In the genomic region with DNA sequence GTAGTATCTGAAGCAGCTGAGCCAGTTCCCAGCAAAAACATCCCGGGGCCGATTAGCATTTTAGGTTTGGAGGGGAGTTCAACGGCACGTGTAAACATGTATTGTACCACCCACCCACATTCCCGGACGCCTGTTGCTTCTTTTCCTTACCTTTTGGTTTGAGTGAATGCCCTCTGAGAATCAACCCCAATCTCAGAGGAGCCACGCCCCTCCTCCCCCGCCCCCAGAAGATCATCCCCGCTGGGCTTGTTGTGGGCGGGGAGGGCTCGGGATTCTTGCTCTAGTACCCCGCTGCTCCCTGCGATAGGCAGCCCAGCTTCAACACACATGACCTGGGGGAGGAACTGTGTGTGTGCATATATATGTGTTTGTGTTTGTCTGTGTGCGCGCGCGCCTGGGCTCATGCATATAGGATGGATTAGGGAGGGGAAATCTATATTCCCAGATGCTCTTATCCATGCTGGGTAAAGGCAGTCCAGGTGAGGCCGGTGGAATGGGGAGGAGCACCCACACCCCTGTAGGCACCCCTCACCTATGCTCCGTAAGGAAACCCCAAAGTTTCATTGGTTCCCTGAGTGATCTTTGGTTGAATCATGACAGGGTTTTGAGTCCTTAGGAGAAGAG, we compare ENCODE assay signal across 12 mouse cellular contexts. TPM values are rescaled to one million over a fixed set of nuclear protein-coding genes. Genes with fewer than 3 reads are reported as not detected.
DNase-seq lines count a peak whose midpoint lies in the region; ATAC-seq lines count a peak whose summit lies in the region.
"Had no signal": no experiment of that assay in that cellular context is flagged by ENCODE, and none has a peak within 500 bp of the region (broad histone marks: within the 10 kb centered on the region; RNA-seq: fewer than 3 reads in every experiment).

No protein-coding gene starts in this region.

- no peak for DNase-seq in heart, postnatal 14 days
- DNase-seq in thymus, postnatal 4 days = peak; percentile 32
- no peak for DNase-seq in thymus, postnatal 25 days
- no peak for DNase-seq in MN1 (ENCODE audit: low spot score)
- no peak for DNase-seq in cerebellum, adult 18-20 months

- peak overlapping the region; percentile 56 for H3K4me2 ChIP-seq in heart, embryonic 11.5 days
- H3K4me2 ChIP-seq in liver, embryonic 12.5 days = peak overlapping the region; percentile 55

- no peaks in the 10 kb centered on the region for H3K27me3 ChIP-seq in heart, embryonic 11.5 days (ENCODE audit: control insufficient read depth, insufficient read depth, low read length)
- H3K27me3 ChIP-seq in liver, embryonic 12.5 days (replicated peaks) = peaks cover 18% of the 10 kb centered on the region

- peaks cover 10% of the 10 kb centered on the region; the same call in 1 of the 2 replicates for H3K4me1 ChIP-seq in heart, embryonic 11.5 days (ENCODE audit: control insufficient read depth, insufficient read depth, low read length)
- H3K4me1 ChIP-seq in liver, embryonic 12.5 days = peaks cover 58% of the 10 kb centered on the region

- ATAC-seq in heart, embryonic 11.5 days (replicated peaks; ENCODE audit: insufficient number of reproducible peaks, low FRiP score, low TSS enrichment) = no peak
- ATAC-seq in liver, embryonic 12.5 days = no peak
- ATAC-seq in megakaryocyte-erythroid progenitor cell, adult 5-6 weeks (replicated peaks; ENCODE audit: low FRiP score, low TSS enrichment, poor library complexity, severe bottlenecking) = no peak

- WGBS in heart, embryonic 11.5 days (ENCODE audit: insufficient replicate concordance) = 6% methylated on average over 19 of the region's 19 CpGs
- WGBS in liver, embryonic 12.5 days (ENCODE audit: insufficient replicate concordance) = 15% methylated on average over 19 of the region's 19 CpGs

- H3K4me3 ChIP-seq in heart, embryonic 11.5 days (ENCODE audit: low read depth, low read length) = 0 out of 2 replicates have a peak overlapping the region, but pooled peaks have one; percentile 8
- H3K4me3 ChIP-seq in liver, embryonic 12.5 days = peak overlapping the region; percentile 15; the same call in 1 of the 2 replicates

- H3K36me3 ChIP-seq in heart, embryonic 11.5 days (ENCODE audit: control insufficient read depth, insufficient read depth, low read length) = no peaks in the 10 kb centered on the region
- H3K36me3 ChIP-seq in liver, embryonic 12.5 days = no peaks in the 10 kb centered on the region

- no peak overlapping the region for H3K27ac ChIP-seq in heart, embryonic 11.5 days (ENCODE audit: low read depth, low read length)
- 0 out of 2 replicates have a peak overlapping the region, but pooled peaks have one; percentile 14 for H3K27ac ChIP-seq in liver, embryonic 12.5 days
- H3K27ac ChIP-seq: macrophage had no signal

- 0 out of 2 replicates have a peak overlapping the region, but pooled peaks have one; percentile 10 for H3K9ac ChIP-seq in heart, embryonic 11.5 days (ENCODE audit: low read depth, low read length)
- H3K9ac ChIP-seq in liver, embryonic 12.5 days = peak overlapping the region; percentile 41; the same call in 1 of the 2 replicates

- H3K9me3 ChIP-seq in heart, embryonic 11.5 days (replicated peaks; ENCODE audit: control insufficient read depth, low read length) = no peaks in the 10 kb centered on the region
- H3K9me3 ChIP-seq in liver, embryonic 12.5 days (replicated peaks) = no peaks in the 10 kb centered on the region

- intact Hi-C loops in heart, postnatal 14 days (cut with DNase I) = loop anchor here (2.0 to 5.0 kb wide), 2 partner anchors 94 to 182 kb away; no protein-coding TSS in a partner anchor

RNA-seq across cellular contexts. Expression of a gene that starts 6.4 kb away (rescaled TPM):
- polyA plus RNA-seq in heart, embryonic 11.5 days (2014; fragmentation: Nextera tagmentation; extraction: Ambion mirVana) = 50.1 and 54.1 TPM in 2 replicates
- total RNA-seq in heart, postnatal 14 days (2021) = 10 to 100 TPM; 49.4 to 59.4 TPM
- 106 and 110 TPM in 2 replicates for polyA plus RNA-seq in liver, embryonic 12.5 days (2016; fragmentation: Nextera tagmentation; extraction: Ambion mirVana)
- total RNA-seq in megakaryocyte-erythroid progenitor cell, adult 5-6 weeks (2014; fragmentation: Nextera tagmentation) = 123 and 161 TPM in 2 replicates
- 46.7 and 71.5 TPM in 2 replicates for total RNA-seq in megakaryocyte-erythroid progenitor cell, adult 5-6 weeks (2017)

RNA-seq across cellular contexts. Expression of a gene that starts 52.4 kb away (rescaled TPM):
- polyA plus RNA-seq in heart, embryonic 11.5 days (2014; fragmentation: Nextera tagmentation; extraction: Ambion mirVana) = not detected in 2 replicates
- total RNA-seq in heart, postnatal 14 days (2021) = not detected
- not detected in 2 replicates for polyA plus RNA-seq in liver, embryonic 12.5 days (2016; fragmentation: Nextera tagmentation; extraction: Ambion mirVana)
- not detected in 2 replicates for total RNA-seq in megakaryocyte-erythroid progenitor cell, adult 5-6 weeks (2014; fragmentation: Nextera tagmentation)
- not detected in 2 replicates for total RNA-seq in megakaryocyte-erythroid progenitor cell, adult 5-6 weeks (2017)
- polyA plus RNA-seq: brain, embryonic 14.5 days; C2C12; frontal cortex, adult 2 months; macrophage had no signal
